Mouse (Mus musculus) erythroblast, embryonic 14.5 days (primary cell): Measurements from ENCODE around the gene Gm21093. TPM values are rescaled to one million over a fixed set of nuclear protein-coding genes. Genes with fewer than 3 reads are reported as not detected.
"Not testable (repeated sequence)": the region's sequence is repeated elsewhere in the genome, so short reads cannot be mapped to it uniquely, and the experiment has no call there.

Experiments used
- H3K27me3 ChIP-seq: 2 replicates; pipeline ENCODE4 v1.6.1; 2012; ENCODE audit warnings: inconsistent platforms; ENCODE audit not compliant: control insufficient read depth
- H3K36me3 ChIP-seq: 2 replicates; pipeline ENCODE4 v1.6.1; 2012; ENCODE audit warnings: mild to moderate bottlenecking, inconsistent platforms; ENCODE audit not compliant: control insufficient read depth
- H3K4me1 ChIP-seq: 2 replicates; pipeline ENCODE4 v1.6.1; 2012; ENCODE audit warnings: inconsistent platforms; ENCODE audit not compliant: control insufficient read depth
- H3K4me3 ChIP-seq: replicated peaks from 2 replicates; pipeline ENCODE3; 2012; ENCODE audit warnings: moderate library complexity, mild to moderate bottlenecking, inconsistent platforms
- H3K9me3 ChIP-seq: 2 replicates; pipeline ENCODE4 v1.6.1; 2012; ENCODE audit warnings: low read length, inconsistent platforms, mixed read lengths; ENCODE audit not compliant: control insufficient read depth
- polyA plus RNA-seq: library from polyadenylated mRNA; stranded (reverse); fragments of >175 nt; gene quantifications from 2 replicates; pipeline ENCODE4 v1.2.3, GENCODE M21; 2012

Gene Gm21093
- polyA plus RNA-seq: not detected in 2 replicates

DNA sequence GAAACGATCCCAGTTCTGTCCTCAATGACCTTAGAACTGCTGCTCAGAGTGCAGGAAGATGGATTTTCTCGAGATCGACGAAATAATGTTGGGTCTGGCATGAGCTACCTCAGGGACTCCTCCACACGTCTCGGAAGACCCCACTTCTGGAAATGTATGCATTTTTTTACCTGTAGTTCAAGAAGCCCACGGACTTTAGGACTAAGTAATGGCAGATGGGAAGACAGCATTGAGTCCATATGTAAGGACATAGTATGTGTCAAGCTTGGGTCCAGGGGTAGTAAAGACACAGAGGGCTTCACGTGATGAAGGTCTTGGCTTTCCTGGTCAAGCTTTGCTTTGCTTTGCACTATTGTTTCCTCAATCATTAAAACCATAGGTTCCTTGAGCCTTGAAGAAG, at the start of gene Gm21093:
Gm21093 (minus strand) TSS at position 101 of the 400 bp plus-strand sequence.
- not testable (repeated sequence) for H3K36me3 ChIP-seq, H3K4me1 ChIP-seq, H3K9me3 ChIP-seq, H3K4me3 ChIP-seq, H3K27me3 ChIP-seq

Other genes with a start within 250 kb of the Gm21093 start
- gene Gm21541, start 131.1 kb downstream of the Gm21093 start, polyA plus RNA-seq: not detected in 2 replicates
- gene Gm20878, start 93.2 kb downstream of the Gm21093 start, polyA plus RNA-seq: 0.85 and 0.99 TPM in 2 replicates
- not detected in 2 replicates for gene Fam205a4, start 68.7 kb downstream of the Gm21093 start, polyA plus RNA-seq
- not detected in 2 replicates for gene Gm3893, start 56.5 kb upstream of the Gm21093 start, polyA plus RNA-seq
- gene Gm13304, start 80.1 kb upstream of the Gm21093 start, polyA plus RNA-seq: not detected in 2 replicates
- gene Gm13306, start 118.7 kb upstream of the Gm21093 start, polyA plus RNA-seq: not detected in 2 replicates
- gene Gm13305, start 133.9 kb upstream of the Gm21093 start, polyA plus RNA-seq: 0.06 TPM in 1 of 2 replicates, not detected in the other
- not detected in 2 replicates for gene Gm10600, start 205.9 kb upstream of the Gm21093 start, polyA plus RNA-seq
- not detected in 2 replicates for gene Ccl21b, start 221.0 kb upstream of the Gm21093 start, polyA plus RNA-seq